Mouse (Mus musculus) granulocyte monocyte progenitor cell, adult 5-6 weeks (primary cell): ENCODE measurements around the gene Uox. TPM values are rescaled to one million over a fixed set of nuclear protein-coding genes. Genes with fewer than 3 reads are reported as not detected.
A peak's percentile ranks its signal among the peaks of the same experiment; 100 is the strongest.

Experiments used
- ATAC-seq: replicated peaks from 2 replicates; pipeline ENCODE4 v1.8.0; 2016; ENCODE audit warnings: mild to moderate bottlenecking, moderate TSS enrichment, inconsistent platforms; ENCODE audit not compliant: poor library complexity, severe bottlenecking
- total RNA-seq, 2 experiments: library from RNA; stranded (forward) in 1 of 2; stranded (reverse) in 1 of 2; fragments of 200-712, 200-1000 nt in 1 of 2; fragments of >200 nt in 1 of 2; fragmentation: Nextera tagmentation in 1 of 2; gene quantifications; 2 replicates each; pipeline ENCODE4 v1.2.3; 2014 to 2017

The Uox gene
- total RNA-seq (2014; fragmentation: Nextera tagmentation) (not detected in 2 replicates), total RNA-seq (2017) (not detected in 2 replicates)

- ATAC-seq = no peak
Observed at GRCm38 (mm10) chr3:146570148-146570782, at the start of gene Uox. TSS of gene Uox (plus strand) at chr3:146570426.

GRCm38 (mm10) chr3:146520798-146521651 is 49.2 kb upstream of the Uox start, which contains the start of gene Rpf1:
TSS of gene Rpf1 (minus strand) at chr3:146521429.
- ATAC-seq = peak; percentile 93

GRCm38 (mm10) chr3:146521652-146522020 is 48.6 kb upstream of the Uox start:
- peak; percentile 6; the same call in 1 of the 2 replicates for ATAC-seq

GRCm38 (mm10) chr3:146528335-146528734 is 41.9 kb upstream of the Uox start:
- no peak for ATAC-seq

GRCm38 (mm10) chr3:146534986-146535385 is 35.2 kb upstream of the Uox start:
- ATAC-seq = no peak

- ATAC-seq = peak; percentile 30
Observed at GRCm38 (mm10) chr3:146540521-146541273, 29.5 kb upstream of the Uox start.

- no peak for ATAC-seq
Observed at GRCm38 (mm10) chr3:146543632-146544031, 26.6 kb upstream of the Uox start.

- ATAC-seq = no peak
Observed at GRCm38 (mm10) chr3:146554816-146555215, 15.4 kb upstream of the Uox start.

- no peak for ATAC-seq
Observed at GRCm38 (mm10) chr3:146556567-146556966, 13.7 kb upstream of the Uox start.

- ATAC-seq = no peak
Observed at GRCm38 (mm10) chr3:146557507-146557906, 12.7 kb upstream of the Uox start.

- no peak for ATAC-seq
Observed at GRCm38 (mm10) chr3:146562936-146563335, 7.3 kb upstream of the Uox start.

GRCm38 (mm10) chr3:146564268-146565064 is 5.8 kb upstream of the Uox start:
- ATAC-seq = peak; percentile 61

GRCm38 (mm10) chr3:146565065-146565411 is 5.2 kb upstream of the Uox start:
- ATAC-seq = no peak

GRCm38 (mm10) chr3:146567366-146567765 is 2.9 kb upstream of the Uox start:
- no peak for ATAC-seq

GRCm38 (mm10) chr3:146567884-146568530 is 2.2 kb upstream of the Uox start:
- ATAC-seq = no peak

GRCm38 (mm10) chr3:146569594-146569993 is 632 bp upstream of the Uox start:
- no peak for ATAC-seq

GRCm38 (mm10) chr3:146570939-146571338 is 713 bp downstream of the Uox start:
- ATAC-seq = no peak

GRCm38 (mm10) chr3:146571341-146571740 is 1.1 kb downstream of the Uox start:
- peak; percentile 78 for ATAC-seq

- no peak for ATAC-seq
Observed at GRCm38 (mm10) chr3:146577591-146577990, 7.4 kb downstream of the Uox start.
